Comparison of ENCODE assay signal across 9 mouse cellular contexts in the genomic region with DNA sequence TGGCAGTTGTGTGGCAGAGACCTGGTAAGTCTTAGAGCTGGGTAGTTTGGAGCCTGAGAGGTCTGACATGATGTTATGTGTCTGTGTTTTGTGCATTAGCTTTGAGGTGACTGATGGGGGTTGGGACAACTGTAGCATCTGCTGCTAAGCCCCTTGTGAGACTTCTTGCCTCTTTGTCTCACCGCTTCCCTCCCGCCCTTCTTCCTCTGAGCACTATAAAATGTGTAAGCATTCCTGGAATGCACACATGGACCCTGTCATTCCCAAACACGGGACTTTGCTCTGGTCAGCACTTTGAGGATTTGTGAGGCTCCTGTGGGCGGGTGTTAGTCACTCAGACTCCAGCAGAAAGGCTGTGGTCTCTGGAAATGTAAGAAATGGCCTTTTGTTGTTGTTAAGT. TPM values are rescaled to one million over a fixed set of nuclear protein-coding genes. Genes with fewer than 3 reads are reported as not detected.
DNase-seq lines count a peak whose midpoint lies in the region; ATAC-seq lines count a peak whose summit lies in the region.
"Had no signal": no experiment of that assay in that cellular context is flagged by ENCODE, and none has a peak within 500 bp of the region (broad histone marks: within the 10 kb centered on the region; RNA-seq: fewer than 3 reads in every experiment).

No protein-coding gene starts in this region.

- no peak overlapping the region for H3K4me3 ChIP-seq in midbrain, embryonic 11.5 days (ENCODE audit: low read depth, low read length)
- no peak overlapping the region for H3K4me3 ChIP-seq in midbrain, embryonic 15.5 days
- H3K4me3 ChIP-seq in embryonic facial prominence, embryonic 14.5 days (ENCODE audit: low read depth, low read length): no peak overlapping the region
- H3K4me3 ChIP-seq in stomach, embryonic 16.5 days (replicated peaks; ENCODE audit: low read length): no peak overlapping the region

- no peaks in the 10 kb centered on the region for H3K36me3 ChIP-seq in midbrain, embryonic 11.5 days (ENCODE audit: control insufficient read depth, insufficient read depth, low read length)
- no peaks in the 10 kb centered on the region for H3K36me3 ChIP-seq in midbrain, embryonic 15.5 days (replicated peaks)
- H3K36me3 ChIP-seq in embryonic facial prominence, embryonic 14.5 days (ENCODE audit: control insufficient read depth, insufficient read depth, low read length): no peaks in the 10 kb centered on the region
- H3K36me3 ChIP-seq in stomach, embryonic 16.5 days (ENCODE audit: control insufficient read depth, insufficient read depth, low read length): no peaks in the 10 kb centered on the region

- H3K27me3 ChIP-seq in midbrain, embryonic 11.5 days (ENCODE audit: control insufficient read depth, insufficient read depth, low read length): no peaks in the 10 kb centered on the region
- no peaks in the 10 kb centered on the region for H3K27me3 ChIP-seq in midbrain, embryonic 15.5 days (replicated peaks)
- no peaks in the 10 kb centered on the region for H3K27me3 ChIP-seq in embryonic facial prominence, embryonic 14.5 days (replicated peaks; ENCODE audit: control insufficient read depth, insufficient read depth, low read length)
- H3K27me3 ChIP-seq in stomach, embryonic 16.5 days (ENCODE audit: control insufficient read depth, insufficient read depth, low read length): no peaks in the 10 kb centered on the region

- H3K27ac ChIP-seq in midbrain, embryonic 11.5 days (ENCODE audit: low read depth, low read length): peak overlapping the region; percentile 1; the same call in 1 of the 2 replicates
- H3K27ac ChIP-seq in midbrain, embryonic 15.5 days: no peak overlapping the region
- H3K27ac ChIP-seq in embryonic facial prominence, embryonic 14.5 days (replicated peaks; ENCODE audit: low read depth, low read length): peak overlapping the region; percentile 75
- peak overlapping the region; percentile 93 for H3K27ac ChIP-seq in stomach, embryonic 16.5 days (ENCODE audit: low read length)

- H3K4me1 ChIP-seq in midbrain, embryonic 11.5 days (ENCODE audit: control insufficient read depth, insufficient read depth, low read length): peaks cover 68% of the 10 kb centered on the region
- peaks cover 65% of the 10 kb centered on the region for H3K4me1 ChIP-seq in midbrain, embryonic 15.5 days
- H3K4me1 ChIP-seq in embryonic facial prominence, embryonic 14.5 days (ENCODE audit: control insufficient read depth, insufficient read depth, low read length): peaks cover 96% of the 10 kb centered on the region
- H3K4me1 ChIP-seq in stomach, embryonic 16.5 days (ENCODE audit: control insufficient read depth, insufficient read depth, low read length): peaks cover 75% of the 10 kb centered on the region

- no peak for DNase-seq in midbrain, embryonic 11.5 days (ENCODE audit: low spot score, missing footprints)
- peak; percentile 91 for DNase-seq in embryonic facial prominence, embryonic 14.5 days (ENCODE audit: low spot score)
- peak; percentile 81 for DNase-seq in kidney, postnatal 14 days
- DNase-seq in frontal cortex, postnatal 36 days (ENCODE audit: low spot score in 2 of 2): no peak
- no peak for DNase-seq in gastrocnemius, postnatal 25 days

- no peak overlapping the region for H3K9ac ChIP-seq in midbrain, embryonic 11.5 days (ENCODE audit: low read length)
- H3K9ac ChIP-seq in midbrain, embryonic 15.5 days: no peak overlapping the region
- H3K9ac ChIP-seq in embryonic facial prominence, embryonic 14.5 days (ENCODE audit: low read depth, low read length): no peak overlapping the region
- H3K9ac ChIP-seq in stomach, embryonic 16.5 days (ENCODE audit: low read length): peak overlapping the region; percentile 18; the same call in 1 of the 2 replicates

- 0 out of 2 replicates have a peak, but pooled peaks have one; percentile 6 for ATAC-seq in midbrain, embryonic 11.5 days (ENCODE audit: low FRiP score)
- ATAC-seq in midbrain, embryonic 15.5 days (replicated peaks): no peak
- ATAC-seq in embryonic facial prominence, embryonic 14.5 days (ENCODE audit: low read depth): peak; percentile 48; the same call in 1 of the 2 replicates
- ATAC-seq in stomach, embryonic 16.5 days (ENCODE audit: insufficient read depth, low FRiP score): peak; percentile 84
- no peak for ATAC-seq in granulocyte monocyte progenitor cell, adult 5-6 weeks (replicated peaks; ENCODE audit: poor library complexity, severe bottlenecking)
- ATAC-seq: activated CD4-positive, CD25-positive, alpha-beta regulatory T cell, adult 4 months had no signal

- 7% methylated on average over 4 of the region's 4 CpGs for WGBS in midbrain, embryonic 11.5 days
- 15% methylated on average over 4 of the region's 4 CpGs for WGBS in midbrain, embryonic 15.5 days
- 6% methylated on average over 4 of the region's 4 CpGs for WGBS in embryonic facial prominence, embryonic 14.5 days
- 17% methylated on average over 4 of the region's 4 CpGs for WGBS in stomach, embryonic 16.5 days

- H3K9me3 ChIP-seq in midbrain, embryonic 11.5 days (ENCODE audit: control insufficient read depth, low read length): no peaks in the 10 kb centered on the region
- H3K9me3 ChIP-seq in midbrain, embryonic 15.5 days: no peaks in the 10 kb centered on the region
- H3K9me3 ChIP-seq in embryonic facial prominence, embryonic 14.5 days (ENCODE audit: control insufficient read depth, low read length): no peaks in the 10 kb centered on the region
- no peaks in the 10 kb centered on the region for H3K9me3 ChIP-seq in stomach, embryonic 16.5 days (replicated peaks; ENCODE audit: control insufficient read depth, low read length)

- no peak overlapping the region for H3K4me2 ChIP-seq in midbrain, embryonic 11.5 days
- H3K4me2 ChIP-seq in midbrain, embryonic 15.5 days: no peak overlapping the region
- H3K4me2 ChIP-seq in embryonic facial prominence, embryonic 14.5 days (ENCODE audit: low read depth, low read length): peak overlapping the region; percentile 20; the same call in 1 of the 2 replicates
- peak overlapping the region; percentile 20 for H3K4me2 ChIP-seq in stomach, embryonic 16.5 days (ENCODE audit: low read depth, low read length)

RNA-seq across cellular contexts. Expression of gene Sept11, which starts 36.7 kb away (rescaled TPM):
- 251 and 269 TPM in 2 replicates for polyA plus RNA-seq in midbrain, embryonic 11.5 days (2014; fragmentation: Nextera tagmentation; extraction: Ambion mirVana)
- 148 TPM in 2 replicates for polyA plus RNA-seq in midbrain, embryonic 15.5 days (2015; fragmentation: Nextera tagmentation; extraction: Ambion mirVana)
- 187 and 197 TPM in 2 replicates for polyA plus RNA-seq in embryonic facial prominence, embryonic 14.5 days (2014; fragmentation: Nextera tagmentation; extraction: Ambion mirVana)
- 134 and 146 TPM in 2 replicates for polyA plus RNA-seq in stomach, embryonic 16.5 days (2015; fragmentation: Nextera tagmentation; extraction: Ambion mirVana)
- 89.0 and 103 TPM in 2 replicates for total RNA-seq in granulocyte monocyte progenitor cell, adult 5-6 weeks (2014; fragmentation: Nextera tagmentation)
- total RNA-seq in granulocyte monocyte progenitor cell, adult 5-6 weeks (2017): 67.7 and 70.7 TPM in 2 replicates
- 10 to 100 TPM; 75.1 to 79.4 TPM for total RNA-seq in gastrocnemius, postnatal 25 days (2021)

Comparison
In these comparisons a context has a peak if more than half of its experiments do, and no peak if none do; other contexts are left out.
1. ATAC-seq: peak in midbrain, embryonic 11.5 days (single experiment), embryonic facial prominence, embryonic 14.5 days (single experiment) and stomach, embryonic 16.5 days (single experiment); none in midbrain, embryonic 15.5 days (single experiment) and granulocyte monocyte progenitor cell, adult 5-6 weeks (single experiment).
2. DNase-seq: peak in embryonic facial prominence, embryonic 14.5 days (single experiment) and kidney, postnatal 14 days (single experiment); none in midbrain, embryonic 11.5 days (single experiment), frontal cortex, postnatal 36 days (0 of 2) and gastrocnemius, postnatal 25 days (single experiment).
3. H3K4me2 ChIP-seq: peak in embryonic facial prominence, embryonic 14.5 days (single experiment) and stomach, embryonic 16.5 days (single experiment); none in midbrain, embryonic 11.5 days (single experiment) and midbrain, embryonic 15.5 days (single experiment).